Mouse (Mus musculus): ENCODE data around the gene Hacd2. TPM values are rescaled to one million over a fixed set of nuclear protein-coding genes. Genes with fewer than 3 reads are reported as not detected.

The Hacd2 gene
- total and polyA plus RNA-seq, 3 experiments: 30.1 to 135 (median 50.3) TPM

- peaks cover 0 to 3% of the 10 kb centered on the region in 2 experiments; a peak in 1 of 4 replicates for H3K4me1 ChIP-seq (ENCODE audit: control insufficient read depth in 1 of 2, insufficient read depth in 2 of 2)
- no peak overlapping the region for H3K27ac ChIP-seq (ENCODE audit: insufficient read depth, low read depth)
- no peaks in the 10 kb centered on the region for H3K79me2 ChIP-seq (replicated peaks; ENCODE audit: control insufficient read depth, extremely low read depth, insufficient read depth, poor library complexity, severe bottlenecking)
- dilution Hi-C loops (cut with MboI; ENCODE audit: extremely low pct_ligation_motif_present, extremely low pct_unique_long_range_greater_than_20kb, low sequenced_read_pairs) (no loop called here), in situ Hi-C loops (cut with MboI; ENCODE audit: low pct_ligation_motif_present, low pct_unique_long_range_greater_than_20kb, low sequenced_read_pairs) (loop anchor here (5.0 kb wide), 1 partner anchor 158 kb away; no protein-coding TSS in a partner anchor)
- no peak overlapping the region for H3K4me2 ChIP-seq (ENCODE audit: insufficient read depth, low read depth, poor library complexity, severe bottlenecking)
- no peaks in the 10 kb centered on the region for H3K27me3 ChIP-seq (replicated peaks)
- peaks cover 23 to 49% of the 10 kb centered on the region in 2 experiments for H3K36me3 ChIP-seq (replicated peaks in 1 of 2; ENCODE audit: control insufficient read depth in 1 of 2, insufficient read depth in 1 of 2, low read length in 1 of 2)
- no peak for DNase-seq (ENCODE audit: extremely low read depth)
- H3K9me3 ChIP-seq (replicated peaks; ENCODE audit: low read length): no peaks in the 10 kb centered on the region
- no peak overlapping the region for H3K9ac ChIP-seq (ENCODE audit: insufficient read depth, low read depth)
- TF ChIP-seq HCFC1 (IDR thresholded peaks at IDR 0.05; ENCODE audit: low read depth, low read length): no peak
- no peak for TF ChIP-seq POLR2A (IDR thresholded peaks at IDR 0.05; ENCODE audit: low read depth, low read length)
- TF ChIP-seq ELF1 (IDR thresholded peaks at IDR 0.05; ENCODE audit: low read depth, low read length): no peak
- no peak for TF ChIP-seq ZNF384 (IDR thresholded peaks at IDR 0.05; ENCODE audit: low read depth, low read length)
- TF ChIP-seq TBP (conservative IDR thresholded peaks at IDR 0.05; ENCODE audit: low read depth, low read length): no peak
- no peak for TF ChIP-seq NELFE (IDR thresholded peaks at IDR 0.05; ENCODE audit: low read depth, low read length)
- TF ChIP-seq ETS1 (conservative IDR thresholded peaks at IDR 0.05; ENCODE audit: low read depth, low read length): no peak
- no peak for TF ChIP-seq MXI1 (IDR thresholded peaks at IDR 0.05; ENCODE audit: low read depth, low read length)
- TF ChIP-seq MEF2A (IDR thresholded peaks at IDR 0.05; ENCODE audit: borderline replicate concordance, low read depth, low read length): no peak
- TF ChIP-seq RCOR1 (conservative IDR thresholded peaks at IDR 0.05; ENCODE audit: low read depth, low read length): no peak
- no peak for TF ChIP-seq PAX5 (IDR thresholded peaks at IDR 0.05; ENCODE audit: low read length)
- no peak for TF ChIP-seq ZC3H11A (IDR thresholded peaks at IDR 0.05; ENCODE audit: low read depth, low read length)
- TF ChIP-seq KAT2A (IDR thresholded peaks at IDR 0.05; ENCODE audit: insufficient replicate concordance, low read length): no peak
- TF ChIP-seq EP300 (IDR thresholded peaks at IDR 0.05; ENCODE audit: low read length): no peak
- TF ChIP-seq USF1 (IDR thresholded peaks at IDR 0.05; ENCODE audit: low read depth, low read length): no peak
- no peak for TF ChIP-seq CHD2 (IDR thresholded peaks at IDR 0.05; ENCODE audit: low read length)
- H3K4me3 ChIP-seq (replicated peaks in 1 of 3; ENCODE audit: low read depth in 2 of 3, low read length in 2 of 3, poor library complexity in 1 of 3): no peak overlapping the region
These were observed 87.5 kb downstream of the Hacd2 start for GRCm38 (mm10) chr16:35109656-35110291.

GRCm38 (mm10) chr16:35110410-35111142, 88.3 kb downstream of the Hacd2 start:
- DNase-seq (ENCODE audit: extremely low read depth): peak; percentile 81

More at GRCm38 (mm10) chr16:35110410-35111142, 88.3 kb downstream of the Hacd2 start:
- Histone ChIP-seq H3K4me2 (ENCODE audit: insufficient read depth, low read depth, poor library complexity, severe bottlenecking) (no peak overlapping the region), H3K27me3 (replicated peaks) (no peaks in the 10 kb centered on the region), H3K36me3 (replicated peaks in 1 of 2; ENCODE audit: control insufficient read depth in 1 of 2, insufficient read depth in 1 of 2, low read length in 1 of 2) (peaks cover 18 to 42% of the 10 kb centered on the region in 2 experiments), H3K79me2 (replicated peaks; ENCODE audit: control insufficient read depth, extremely low read depth, insufficient read depth, poor library complexity, severe bottlenecking) (no peaks in the 10 kb centered on the region), H3K4me3 (replicated peaks in 1 of 3; ENCODE audit: low read depth in 2 of 3, low read length in 2 of 3, poor library complexity in 1 of 3) (no peak overlapping the region), H3K9ac (ENCODE audit: insufficient read depth, low read depth) (no peak overlapping the region), H3K4me1 (ENCODE audit: control insufficient read depth in 1 of 2, insufficient read depth in 2 of 2) (peaks cover 0 to 3% of the 10 kb centered on the region in 2 experiments; a peak in 1 of 4 replicates), H3K27ac (ENCODE audit: insufficient read depth, low read depth) (no peak overlapping the region), H3K9me3 (replicated peaks; ENCODE audit: low read length) (no peaks in the 10 kb centered on the region)
- dilution Hi-C loops (cut with MboI; ENCODE audit: extremely low pct_ligation_motif_present, extremely low pct_unique_long_range_greater_than_20kb, low sequenced_read_pairs) (no loop called here), in situ Hi-C loops (cut with MboI; ENCODE audit: low pct_ligation_motif_present, low pct_unique_long_range_greater_than_20kb, low sequenced_read_pairs) (loop anchor here (5.0 kb wide), 1 partner anchor 157 kb away; no protein-coding TSS in a partner anchor)
- TF ChIP-seq ZMIZ1 (IDR thresholded peaks at IDR 0.05; ENCODE audit: low read depth, low read length) (no peak), ELF1 (IDR thresholded peaks at IDR 0.05; ENCODE audit: low read depth, low read length) (0 out of 2 replicates have a peak, but pooled peaks have one; percentile 15), CTCF (conservative IDR thresholded peaks at IDR 0.05 in 1 of 2, IDR thresholded peaks at IDR 0.05 in 1 of 2; ENCODE audit: low read depth in 2 of 2, low read length in 2 of 2) (peak; percentile 94 to 98), UBTF (IDR thresholded peaks at IDR 0.05; ENCODE audit: low read depth, low read length) (no peak), CHD2 (IDR thresholded peaks at IDR 0.05; ENCODE audit: low read length) (no peak), JUN (IDR thresholded peaks at IDR 0.05; ENCODE audit: insufficient read depth, low read depth, low read length) (no peak), SMC3 (IDR thresholded peaks at IDR 0.05; ENCODE audit: low read depth, low read length) (peak; percentile 90), E2F4 (IDR thresholded peaks at IDR 0.05; ENCODE audit: insufficient replicate concordance, low read depth, low read length) (0 out of 2 replicates have a peak, but pooled peaks have one; percentile 70), BHLHE40 (IDR thresholded peaks at IDR 0.05; ENCODE audit: low read depth, low read length) (no peak), RAD21 (IDR thresholded peaks at IDR 0.05; ENCODE audit: low read depth, low read length) (peak; percentile 95), EP300 (IDR thresholded peaks at IDR 0.05; ENCODE audit: low read length) (no peak), ZC3H11A (IDR thresholded peaks at IDR 0.05; ENCODE audit: low read depth, low read length) (peak; percentile 47; the same call in 1 of the 2 replicates), MEF2A (IDR thresholded peaks at IDR 0.05; ENCODE audit: borderline replicate concordance, low read depth, low read length) (no peak), POLR2A (IDR thresholded peaks at IDR 0.05; ENCODE audit: low read depth, low read length) (0 out of 2 replicates have a peak, but pooled peaks have one; percentile 24), MAZ (IDR thresholded peaks at IDR 0.05; ENCODE audit: low read depth, low read length) (no peak), PAX5 (IDR thresholded peaks at IDR 0.05; ENCODE audit: low read length) (no peak), CHD1 (IDR thresholded peaks at IDR 0.05; ENCODE audit: low read depth, low read length) (no peak)

Measured in CH12.LX (cell line).